8 mouse cellular contexts compared by ENCODE assay signal in genomic region chr2:52930106-52930868, GRCm38 (mm10).
DNase-seq lines count a peak whose midpoint lies in the region; ATAC-seq and TF ChIP-seq lines count a peak whose summit lies in the region.

No protein-coding gene starts in this region.

- no peak overlapping the region for H3K4me2 ChIP-seq in limb, embryonic 14.5 days (replicated peaks; ENCODE audit: low read depth, low read length, severe bottlenecking)

- H3K4me3 ChIP-seq in limb, embryonic 14.5 days (replicated peaks; ENCODE audit: low read length): no peak overlapping the region
- H3K4me3 ChIP-seq in limb, embryonic 10.5 days: no peak overlapping the region

- H3K36me3 ChIP-seq in limb, embryonic 14.5 days (ENCODE audit: control insufficient read depth, insufficient read depth, low read length): no peaks in the 10 kb centered on the region
- H3K36me3 ChIP-seq in limb, embryonic 10.5 days: no peaks in the 10 kb centered on the region

- H3K9me3 ChIP-seq in limb, embryonic 14.5 days (ENCODE audit: control insufficient read depth, low read length): no peaks in the 10 kb centered on the region
- H3K9me3 ChIP-seq in limb, embryonic 10.5 days (replicated peaks): no peaks in the 10 kb centered on the region

- H3K9ac ChIP-seq in limb, embryonic 14.5 days (ENCODE audit: low read depth, low read length, severe bottlenecking): no peak overlapping the region

- no peak for ATAC-seq in limb, embryonic 14.5 days (ENCODE audit: low FRiP score, low read depth)
- peak; percentile 68 for ATAC-seq in megakaryocyte progenitor cell, adult 5-6 weeks (replicated peaks; ENCODE audit: poor library complexity)

- H3K27me3 ChIP-seq in limb, embryonic 14.5 days (ENCODE audit: control insufficient read depth, insufficient read depth, low read length): no peaks in the 10 kb centered on the region
- no peaks in the 10 kb centered on the region for H3K27me3 ChIP-seq in limb, embryonic 10.5 days (ENCODE audit: low read depth, poor library complexity, severe bottlenecking)

- TF ChIP-seq POLR2A in limb, embryonic 14.5 days (IDR thresholded peaks at IDR 0.05; ENCODE audit: borderline replicate concordance, extremely low read depth, insufficient read depth, insufficient read length): no peak

- H3K4me1 ChIP-seq in limb, embryonic 14.5 days (ENCODE audit: control insufficient read depth, insufficient read depth, low read length): peaks cover 27% of the 10 kb centered on the region
- peaks cover 32% of the 10 kb centered on the region for H3K4me1 ChIP-seq in limb, embryonic 10.5 days

- peak; percentile 44 for DNase-seq in limb, embryonic 14.5 days (ENCODE audit: low spot score)
- DNase-seq in limb, embryonic 10.5 days (ENCODE audit: low spot score): no peak
- peak; percentile 39 for DNase-seq in adrenal gland, postnatal 25 days
- DNase-seq in fibroblast of lung, adult 2 months (ENCODE audit: low read depth): peak; percentile 73
- DNase-seq in kidney, postnatal 10 days: peak; percentile 73
- no peak for DNase-seq in thymus, adult 18-20 months
- DNase-seq in embryo, embryonic 11 days: no peak

- H3K27ac ChIP-seq in limb, embryonic 14.5 days (replicated peaks; ENCODE audit: low read depth, low read length): no peak overlapping the region
- no peak overlapping the region for H3K27ac ChIP-seq in limb, embryonic 10.5 days

- 84% methylated on average over 5 of the region's 5 CpGs for WGBS in limb, embryonic 14.5 days
- WGBS in limb, embryonic 10.5 days: 83% methylated on average over 5 of the region's 5 CpGs

Comparison
In these comparisons a context has a peak if more than half of its experiments do, and no peak if none do; other contexts are left out.
1. DNase-seq: peak in limb, embryonic 14.5 days (single experiment), adrenal gland, postnatal 25 days (single experiment), fibroblast of lung, adult 2 months (single experiment) and kidney, postnatal 10 days (single experiment); none in limb, embryonic 10.5 days (single experiment), thymus, adult 18-20 months (0 of 2) and embryo, embryonic 11 days (single experiment).